Mouse (Mus musculus): ENCODE data around the gene Gm21118.
"Not testable (repeated sequence)": the region's sequence is repeated elsewhere in the genome, so short reads cannot be mapped to it uniquely, and the experiment has no call there.

Gm21118 gene

DNA sequence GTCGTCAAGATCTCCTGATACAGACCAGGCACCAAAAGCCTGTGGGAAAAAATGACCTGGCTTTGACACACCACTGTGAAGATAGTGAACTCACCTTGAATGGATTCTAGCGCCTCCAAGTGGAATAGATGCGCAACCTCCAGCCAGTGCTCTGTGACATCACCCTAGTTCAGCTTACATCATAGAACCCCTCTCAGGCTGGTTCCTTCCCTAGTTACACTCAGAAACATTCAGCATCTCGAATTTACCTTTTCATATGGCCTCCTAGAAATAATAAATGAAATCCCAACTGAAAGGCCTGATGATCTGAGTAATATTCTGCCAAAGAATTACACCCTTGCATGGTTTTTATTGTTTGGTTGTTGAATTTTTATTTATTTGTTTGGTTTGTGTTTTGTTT is at the start of gene Gm21118:
Gene Gm21118 (minus strand): TSS at position 101 of the 400 bp plus-strand sequence.
- DNase-seq (ENCODE audit: low read depth, low spot score) = not testable (repeated sequence)

DNA sequence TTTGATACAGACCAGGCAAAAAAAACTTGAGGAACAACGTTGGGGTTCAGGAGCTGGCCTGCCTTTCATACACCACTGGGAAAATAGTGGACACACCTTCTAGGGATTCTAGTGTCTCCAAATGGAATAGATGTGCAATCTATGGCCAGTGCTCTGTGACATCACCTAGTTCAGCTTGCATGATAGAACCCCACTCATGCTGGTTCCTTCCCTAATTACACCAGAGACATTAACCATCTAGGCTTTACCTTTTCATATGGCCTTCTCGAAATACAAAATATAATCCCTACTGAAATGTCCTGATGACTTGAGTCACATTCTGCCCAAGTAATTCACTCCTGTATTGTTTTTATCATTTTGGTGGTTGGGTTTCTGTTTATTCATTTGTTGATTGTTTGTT is 29.7 kb upstream of the Gm21118 start, which contains the start of the genes Gm29423 and Gm29644:
Gene Gm29423 (minus strand): TSS at position 101 of the 400 bp plus-strand sequence.
Gene Gm29644 (minus strand): TSS at position 157 of the 400 bp plus-strand sequence.
- not testable (repeated sequence) for DNase-seq (ENCODE audit: low read depth, low spot score)

Data from ES-CJ7 (cell line).